Mouse (Mus musculus) thymus, postnatal 10 days (tissue): ENCODE measurements around the gene Nlrc5.
"Not testable (repeated sequence)": the region's sequence is repeated elsewhere in the genome, so short reads cannot be mapped to it uniquely, and the experiment has no call there.

Experiments used
- DNase-seq, 2 experiments: peaks; one replicate each; pipeline ENCODE4 v3.0.0; 2021; ENCODE audit warnings: low spot score in 2 of 2

Gene Nlrc5

DNA sequence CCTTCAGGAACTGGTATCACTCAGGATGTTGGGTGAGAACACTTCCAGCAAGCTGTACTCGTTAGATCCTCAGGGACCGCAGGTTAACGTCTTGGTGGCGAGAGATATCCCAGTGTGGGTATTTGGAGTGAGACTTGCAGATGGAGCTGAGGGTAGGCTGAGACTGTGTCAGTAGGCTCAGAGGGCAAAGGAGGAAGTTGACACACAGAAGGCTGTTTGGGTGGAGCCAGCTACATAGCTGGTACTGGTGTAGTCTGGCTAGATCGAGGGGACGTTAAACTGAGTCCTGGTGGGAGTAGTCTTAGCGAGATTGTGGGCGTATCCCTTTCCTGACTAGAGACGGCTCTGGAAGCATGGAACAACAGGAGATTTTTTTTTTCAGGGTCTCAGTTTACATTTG, 16.1 kb upstream of the Nlrc5 start:
- no peak for DNase-seq

DNA sequence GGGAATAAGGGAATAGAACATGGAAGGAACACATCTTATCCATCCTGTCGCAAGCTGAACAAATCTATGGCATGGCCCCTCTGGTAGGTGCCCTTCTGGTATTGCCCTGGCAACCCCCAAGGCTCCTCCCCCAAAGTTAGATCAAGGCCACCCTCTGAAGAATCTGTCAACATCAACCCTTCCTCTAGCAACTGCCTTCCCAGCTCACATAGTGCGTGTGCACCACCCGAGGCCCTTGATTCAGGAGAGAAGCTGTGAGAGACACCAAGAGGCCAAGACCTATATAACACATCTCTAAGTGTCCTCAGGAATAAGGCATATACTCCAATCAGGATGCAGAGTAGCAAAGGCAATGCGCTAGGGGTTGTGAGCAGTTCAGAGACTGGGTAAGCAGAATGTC, 11.9 kb upstream of the Nlrc5 start:
- no peak for DNase-seq

DNA sequence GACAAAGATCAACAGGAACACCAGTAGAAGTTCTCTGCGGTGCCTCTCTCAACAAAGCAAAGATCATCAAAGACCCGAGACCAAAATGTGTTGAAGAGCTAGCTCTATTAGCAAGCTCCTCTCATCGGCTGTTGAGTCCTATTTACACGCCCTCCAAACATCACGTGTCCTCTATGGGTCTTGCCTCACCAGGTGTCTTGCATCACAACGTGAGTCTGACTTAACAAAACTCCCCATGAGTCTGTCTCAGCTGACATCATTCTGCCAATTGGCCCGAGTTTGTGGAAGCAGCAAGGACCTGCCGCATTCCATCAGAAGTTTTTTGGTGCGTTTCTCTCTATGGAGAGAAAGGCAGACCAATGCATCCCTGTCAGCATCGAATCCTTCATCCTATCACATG, 6.2 kb upstream of the Nlrc5 start:
- DNase-seq: no peak

DNA sequence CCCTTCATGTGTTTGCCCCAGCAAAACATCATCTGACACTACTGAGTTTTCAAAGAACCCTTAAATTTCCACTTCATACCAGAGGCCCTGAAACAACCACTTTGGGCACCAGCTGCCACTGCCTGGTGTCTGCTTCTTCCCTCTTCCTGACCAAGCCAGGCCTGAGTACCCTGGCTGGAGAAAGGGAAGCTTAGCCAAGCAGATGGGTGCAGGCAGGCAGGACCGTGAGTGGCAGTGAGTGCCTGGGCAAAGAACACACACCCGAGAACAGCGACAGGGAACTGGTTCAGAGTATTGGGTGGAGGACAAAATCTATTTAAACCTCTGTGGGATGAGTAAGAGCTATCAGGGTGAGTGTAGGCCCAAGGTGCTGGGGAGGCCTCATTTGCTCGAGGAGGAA, 5.7 kb upstream of the Nlrc5 start:
- DNase-seq: no peak

DNA sequence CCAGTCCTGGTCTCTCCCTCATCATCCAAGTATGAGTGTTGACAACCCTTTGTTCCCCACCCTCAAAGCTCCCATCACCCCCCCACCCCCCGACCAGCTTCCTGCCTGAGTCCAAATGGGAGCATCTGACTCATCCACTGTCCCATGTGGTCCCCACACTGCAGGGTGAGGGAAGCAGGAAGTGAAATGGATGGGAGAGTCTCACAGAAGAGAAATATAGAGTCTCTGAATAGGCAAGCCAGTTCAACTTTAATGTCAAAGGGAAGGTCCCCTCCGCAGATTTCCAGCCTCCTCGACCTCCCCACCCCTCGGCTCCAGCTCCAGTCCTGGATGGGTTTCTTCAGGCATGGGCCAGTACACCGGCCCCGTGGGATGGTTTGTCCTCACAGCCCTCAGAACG, 4.8 kb upstream of the Nlrc5 start:
- DNase-seq: no peak

DNA sequence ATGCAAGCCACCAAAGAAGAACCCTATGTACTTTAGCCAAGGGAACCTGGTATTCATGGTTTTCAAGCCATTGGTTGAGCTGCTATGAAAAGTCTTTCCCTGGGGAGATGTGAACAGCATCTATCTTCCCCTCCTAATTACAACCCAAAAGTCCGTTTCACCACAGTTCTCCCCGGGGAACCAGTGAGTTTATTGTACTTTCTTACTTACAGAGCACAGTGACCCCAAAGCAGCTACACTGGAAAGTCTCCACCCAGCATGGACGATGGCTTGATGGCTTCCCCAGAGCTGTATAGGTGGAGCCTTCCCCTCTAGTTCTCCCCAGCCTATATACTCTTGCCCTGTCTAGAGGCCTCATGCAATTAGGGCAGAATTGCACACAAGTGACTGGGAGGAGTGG, 1.9 kb upstream of the Nlrc5 start:
- DNase-seq: no peak

DNA sequence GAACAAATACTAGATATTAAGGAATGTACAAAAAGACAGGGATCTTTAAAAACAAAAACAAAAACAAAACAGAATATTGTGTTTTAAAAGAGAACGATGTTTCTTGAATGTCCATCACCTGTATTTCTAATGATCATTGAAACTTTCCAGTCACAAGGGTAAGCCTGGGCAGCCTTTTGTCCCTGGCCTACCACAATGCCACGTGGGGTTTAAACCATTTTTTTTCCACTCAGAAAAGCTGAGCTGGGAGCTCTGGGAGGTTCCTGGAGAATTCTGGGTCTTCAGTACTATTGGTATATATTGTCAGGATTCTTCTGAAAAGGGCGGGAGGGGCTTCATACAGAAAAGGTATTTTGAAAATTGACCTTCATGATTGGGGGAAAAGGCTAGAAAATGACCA, 802 bp downstream of the Nlrc5 start:
- no peak for DNase-seq

DNA sequence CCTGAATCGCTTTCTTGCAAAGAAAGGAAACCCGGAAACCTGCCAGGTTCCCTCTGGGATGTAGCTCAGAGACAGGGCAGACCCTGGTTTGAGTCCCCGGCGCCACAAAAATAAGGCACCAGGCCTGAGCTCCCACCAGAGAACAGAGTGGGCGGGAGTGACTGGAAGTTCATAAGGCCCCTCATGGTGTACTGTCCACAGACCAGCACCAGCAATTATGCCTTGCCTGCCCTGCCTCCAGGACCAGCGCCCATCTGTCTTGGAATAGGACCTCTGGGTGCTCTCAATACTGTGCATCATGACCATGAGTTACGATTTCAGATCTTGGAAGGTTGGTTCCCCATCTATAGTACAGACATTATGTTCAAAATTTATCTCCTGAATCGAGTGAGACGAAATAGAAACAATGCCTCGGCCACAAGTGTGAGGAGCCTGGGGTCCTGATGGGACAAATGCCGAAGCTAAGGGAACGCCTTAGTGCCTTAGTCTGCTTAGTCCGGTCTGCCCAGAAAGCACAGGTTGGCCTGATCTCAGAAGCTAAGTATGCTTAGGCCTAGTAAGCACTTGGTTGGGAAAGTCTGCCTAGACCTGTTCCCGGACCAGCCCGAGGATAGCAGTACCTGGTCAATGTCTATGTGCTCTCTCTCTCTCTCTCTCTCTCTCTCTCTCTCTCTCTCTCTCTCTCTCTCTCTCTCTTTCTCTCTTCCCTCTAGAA, 1.4 kb downstream of the Nlrc5 start:
- DNase-seq: no peak

DNA sequence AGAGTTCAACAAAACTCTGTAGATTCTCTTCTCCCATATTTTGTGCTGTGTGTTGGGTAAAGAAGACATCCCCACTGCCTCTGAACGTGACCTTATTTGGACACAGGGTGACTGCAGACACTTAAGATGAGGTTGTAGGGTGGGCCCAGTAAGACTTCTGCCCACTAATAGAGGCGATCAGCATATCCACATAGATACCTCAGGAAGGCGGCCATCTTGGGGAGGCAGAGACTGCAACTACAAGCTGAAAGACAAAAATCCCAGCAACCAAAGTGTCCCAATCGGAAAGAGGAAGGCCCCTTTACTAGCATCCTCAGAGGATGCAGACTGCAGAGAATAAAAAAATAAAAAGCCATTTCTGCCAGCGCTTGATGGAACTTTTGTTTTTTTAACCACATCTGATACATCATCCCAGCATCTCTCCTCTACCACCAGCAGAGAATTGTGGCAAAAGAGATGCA, 2.0 kb downstream of the Nlrc5 start:
- no peak for DNase-seq

DNA sequence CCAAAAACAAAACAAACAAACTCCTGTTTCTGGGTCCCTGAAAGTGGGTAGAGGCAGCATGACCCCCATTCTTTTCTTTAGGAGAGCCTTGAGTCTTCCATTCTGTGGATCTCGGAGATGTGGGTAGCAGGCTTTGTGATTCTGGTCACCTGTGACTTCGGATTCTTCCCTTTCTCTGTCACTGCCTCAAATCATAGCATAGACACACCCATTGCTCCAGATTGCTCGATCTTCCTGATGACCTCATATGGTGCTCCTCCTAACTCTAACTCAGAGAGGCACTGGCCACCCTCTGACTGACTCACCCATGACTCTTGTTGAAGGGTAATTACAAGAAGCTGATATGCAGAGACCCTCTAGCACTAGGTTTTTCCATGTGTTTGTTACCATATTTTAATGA, 2.7 kb downstream of the Nlrc5 start:
- no peak for DNase-seq

DNA sequence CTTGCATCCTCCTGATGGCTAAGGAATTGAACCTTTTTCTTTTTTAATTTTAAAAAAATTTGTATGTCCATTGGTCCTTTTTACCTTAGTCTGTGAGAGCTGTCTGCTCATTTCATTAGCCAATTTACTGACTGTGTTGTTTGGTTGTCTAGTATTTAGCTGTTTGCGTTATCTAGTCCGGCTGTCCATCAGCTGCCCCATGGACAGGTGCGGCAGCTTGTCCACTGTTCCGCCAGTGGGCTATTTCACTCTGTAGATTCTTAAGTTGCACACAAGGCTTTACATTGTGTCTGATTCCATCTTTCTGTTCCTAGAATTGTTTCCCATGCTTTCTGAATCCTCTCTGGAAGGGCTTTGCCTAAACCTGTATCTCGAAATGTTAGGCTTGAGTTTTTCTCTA, 4.5 kb downstream of the Nlrc5 start:
- no peak for DNase-seq

DNA sequence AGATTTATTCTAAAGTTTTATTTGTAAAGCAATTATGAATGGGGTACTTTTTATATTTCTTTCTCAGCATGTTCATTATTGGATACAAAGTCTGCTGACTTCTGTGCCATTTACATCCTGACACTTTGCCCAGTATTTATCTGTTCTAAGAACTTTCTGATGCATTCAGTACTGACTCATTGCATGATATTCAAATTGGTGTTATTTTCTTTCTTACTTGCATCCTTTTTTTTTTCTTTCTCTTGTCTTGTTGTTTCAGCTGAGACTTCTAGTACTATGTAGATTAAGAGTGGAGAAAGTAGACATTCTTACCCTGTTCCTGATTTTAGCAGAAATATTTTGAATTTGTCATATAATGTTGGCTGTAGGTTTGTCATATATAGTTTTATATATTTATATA, 5.5 kb downstream of the Nlrc5 start:
- no peak for DNase-seq

DNA sequence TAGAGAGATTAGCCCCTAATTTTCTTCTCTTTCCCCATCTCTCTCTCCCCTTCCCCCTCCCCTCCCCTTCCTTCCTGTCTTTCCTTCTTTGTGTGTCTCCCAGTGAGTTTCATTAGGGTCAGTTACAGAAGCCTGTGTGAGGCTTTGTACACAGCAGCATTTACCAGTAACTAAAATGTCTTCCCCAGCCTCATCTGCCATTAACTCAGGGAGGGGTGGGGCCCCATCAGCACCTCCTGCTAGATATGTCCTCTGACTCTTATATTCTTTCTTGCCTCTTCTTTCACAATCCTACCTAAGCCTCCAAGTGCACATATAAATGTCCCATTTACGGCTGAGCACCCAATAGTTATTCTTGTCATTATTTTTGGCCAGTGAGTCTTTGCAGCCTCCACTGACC, 6.2 kb downstream of the Nlrc5 start:
- DNase-seq: no peak

DNA sequence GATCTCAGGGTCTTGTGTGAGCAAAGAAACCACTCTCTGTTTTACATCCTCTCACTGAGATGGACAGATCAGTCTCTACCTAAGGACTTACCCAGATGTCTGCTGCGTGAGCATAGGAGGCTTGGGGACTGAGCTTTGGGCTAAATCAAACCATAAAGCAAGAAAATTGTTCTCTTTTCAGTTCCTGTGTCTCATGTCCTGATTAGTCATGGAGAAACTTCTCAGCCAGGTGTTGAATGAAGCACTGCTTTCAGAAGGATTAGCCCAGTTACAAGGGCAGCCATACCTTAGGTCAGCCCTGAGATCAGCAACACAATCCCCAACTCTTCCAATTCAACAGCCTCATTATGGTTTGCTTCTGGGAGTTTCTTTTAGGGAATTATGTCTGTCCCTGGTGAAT, 7.5 kb downstream of the Nlrc5 start:
- no peak for DNase-seq

DNA sequence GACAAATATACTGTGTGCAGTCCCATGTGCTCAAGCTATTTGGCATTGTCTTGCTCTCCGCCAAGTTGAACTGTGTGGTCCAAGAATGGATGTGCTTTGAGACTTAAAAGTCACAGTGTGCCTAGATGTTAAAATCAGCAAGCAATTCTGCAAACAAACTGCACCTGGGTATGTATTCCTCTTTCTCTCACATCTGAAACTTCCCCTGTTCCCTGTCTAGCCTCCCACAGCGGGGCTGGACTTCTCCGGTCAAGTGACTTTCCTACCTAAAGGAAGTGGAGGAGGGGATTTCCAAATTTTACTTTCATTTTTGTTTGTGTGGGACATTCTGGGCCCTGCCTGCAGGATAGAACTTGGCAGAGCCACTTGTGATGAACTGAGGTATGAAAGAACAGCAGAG, 9.0 kb downstream of the Nlrc5 start:
- no peak for DNase-seq

DNA sequence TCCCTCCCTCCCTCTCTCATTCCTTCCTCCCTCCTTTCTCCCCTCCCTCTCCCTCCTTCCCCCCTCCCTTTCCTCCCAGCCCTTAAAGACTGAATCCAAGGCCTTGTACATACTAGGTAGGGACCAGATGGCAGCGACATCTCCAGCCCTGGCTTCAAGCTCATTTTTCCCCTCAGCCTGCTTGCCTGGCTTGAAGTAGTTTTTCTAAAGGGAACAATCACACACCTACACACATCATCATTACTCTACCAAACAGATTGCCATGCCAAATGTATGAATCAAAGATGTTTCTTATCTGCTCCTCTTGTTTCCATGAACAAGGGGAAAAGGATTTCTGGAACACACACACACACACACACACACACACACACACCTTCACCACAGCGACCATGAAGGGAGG, 10.3 kb downstream of the Nlrc5 start:
- DNase-seq: no peak

DNA sequence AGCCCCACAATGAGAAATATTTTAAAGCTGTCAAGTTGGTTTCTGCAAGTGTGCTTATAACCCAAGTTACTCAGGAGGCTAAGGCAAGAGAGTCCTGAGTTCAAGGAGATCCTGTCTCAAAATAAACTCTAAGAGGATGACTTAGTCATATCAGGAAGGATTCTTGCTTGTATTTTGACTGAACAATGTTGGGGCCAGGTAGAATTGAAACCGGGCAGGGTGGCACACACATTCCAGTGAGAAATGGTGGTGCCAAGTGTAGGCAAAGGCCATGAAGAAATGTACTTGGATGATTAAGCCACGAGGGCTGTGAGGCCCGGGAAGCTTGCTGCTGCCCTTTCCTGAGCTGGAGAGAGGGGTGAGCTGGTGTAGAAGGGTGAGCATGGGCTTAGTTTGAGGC, 13.0 kb downstream of the Nlrc5 start:
- no peak for DNase-seq

DNA sequence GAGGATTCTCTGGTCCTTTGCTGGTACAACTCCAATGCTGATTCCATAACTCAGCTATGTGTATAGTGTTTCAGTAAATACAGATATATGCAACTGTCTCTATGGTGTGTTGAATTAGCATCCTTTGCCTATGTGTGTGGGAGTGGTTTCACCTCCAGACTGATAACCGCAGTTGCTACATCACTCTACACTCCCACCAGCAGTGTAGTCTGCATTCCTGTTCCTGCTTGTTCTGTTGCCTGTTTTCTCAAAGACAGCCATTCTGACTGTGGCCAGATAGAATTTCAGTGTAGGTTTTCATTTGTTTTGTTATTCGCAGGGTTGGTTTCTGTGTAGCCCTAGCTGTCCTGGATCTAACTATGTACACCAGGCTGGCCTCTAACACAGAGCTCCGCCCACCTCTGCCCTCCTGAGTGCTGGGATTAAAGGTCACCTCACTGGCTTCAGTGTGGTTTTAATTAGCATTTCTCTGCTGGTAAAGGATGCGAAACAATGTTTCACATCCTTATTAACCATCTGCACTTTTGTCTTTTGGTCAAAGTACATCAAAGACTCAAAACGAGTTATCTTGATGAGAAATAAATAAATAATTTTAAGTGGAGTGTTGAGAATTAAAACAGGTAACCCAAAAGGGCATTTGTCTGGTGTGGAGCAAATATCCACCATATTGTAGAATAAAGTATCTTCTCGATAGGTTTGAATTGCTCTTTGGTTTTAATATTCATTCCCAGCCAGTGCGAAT, 13.6 kb downstream of the Nlrc5 start:
- DNase-seq: no peak

DNA sequence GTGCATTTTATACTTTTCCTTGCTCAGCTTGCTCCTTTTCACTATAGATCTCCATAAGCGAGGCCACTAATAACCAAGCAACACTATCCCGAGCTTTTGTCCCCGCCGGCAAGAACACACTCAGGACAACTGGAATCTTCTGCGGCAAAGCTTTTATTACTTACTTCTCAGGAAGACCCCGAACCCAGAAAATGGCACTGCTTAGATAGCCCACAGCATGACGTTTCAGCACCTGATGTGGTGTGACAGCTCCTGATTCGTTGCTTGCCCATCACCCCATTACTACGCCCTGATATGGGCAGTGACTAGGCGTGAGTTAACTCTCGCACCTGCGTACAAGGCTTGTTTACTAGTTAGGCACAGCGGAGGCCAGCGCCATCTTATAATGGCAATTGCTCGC, 18.8 kb downstream of the Nlrc5 start:
- DNase-seq: not testable (repeated sequence)

DNA sequence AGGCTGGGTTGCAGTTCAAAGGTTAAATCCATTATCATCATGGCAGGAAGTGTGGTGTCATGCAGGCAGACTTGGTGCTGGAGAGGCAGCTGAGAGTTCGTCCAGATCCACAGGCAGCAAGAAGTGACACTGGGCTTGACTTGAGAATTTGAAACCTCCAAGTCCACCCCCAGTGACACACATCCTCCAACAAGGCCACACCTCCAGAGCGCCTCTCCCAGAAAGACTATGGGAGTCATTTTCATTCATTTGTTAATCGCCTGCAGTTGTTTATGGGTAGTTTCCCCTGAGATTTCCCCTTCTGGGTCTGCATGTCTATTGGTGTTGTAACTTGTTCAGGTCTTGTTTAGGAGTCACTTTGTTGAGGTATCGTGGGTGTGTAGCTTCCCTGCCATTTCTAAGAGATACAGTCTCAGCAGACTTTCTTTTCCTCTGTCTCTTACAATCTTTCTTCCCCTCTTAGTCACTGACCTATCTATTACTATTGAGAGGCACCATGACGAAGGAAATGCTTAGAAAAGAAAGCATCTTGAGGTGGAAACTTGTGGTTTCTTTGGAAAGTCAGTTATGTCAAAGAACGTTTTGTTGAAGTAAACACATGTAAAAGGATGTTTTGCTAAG, 19.8 kb downstream of the Nlrc5 start:
- no peak for DNase-seq

DNA sequence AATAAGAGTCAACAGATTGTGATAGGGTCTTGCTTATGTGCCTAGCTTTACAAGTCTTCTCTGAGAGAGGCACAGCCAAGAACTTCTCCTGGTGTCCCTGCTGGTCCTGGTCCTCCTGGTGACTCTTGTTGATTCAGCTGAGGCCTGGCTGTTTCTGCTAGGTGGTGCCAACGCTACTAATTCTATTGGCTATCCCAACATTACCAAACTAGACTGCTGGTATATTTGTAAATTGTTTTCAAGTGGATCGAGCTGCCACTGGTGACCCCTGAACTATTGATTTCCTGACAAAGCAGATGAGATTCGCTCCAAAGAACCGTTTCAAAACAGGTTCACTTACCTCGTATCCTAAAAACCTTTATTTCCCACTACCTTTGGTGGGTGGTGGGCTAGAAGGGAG, 20.7 kb downstream of the Nlrc5 start:
- no peak for DNase-seq

DNA sequence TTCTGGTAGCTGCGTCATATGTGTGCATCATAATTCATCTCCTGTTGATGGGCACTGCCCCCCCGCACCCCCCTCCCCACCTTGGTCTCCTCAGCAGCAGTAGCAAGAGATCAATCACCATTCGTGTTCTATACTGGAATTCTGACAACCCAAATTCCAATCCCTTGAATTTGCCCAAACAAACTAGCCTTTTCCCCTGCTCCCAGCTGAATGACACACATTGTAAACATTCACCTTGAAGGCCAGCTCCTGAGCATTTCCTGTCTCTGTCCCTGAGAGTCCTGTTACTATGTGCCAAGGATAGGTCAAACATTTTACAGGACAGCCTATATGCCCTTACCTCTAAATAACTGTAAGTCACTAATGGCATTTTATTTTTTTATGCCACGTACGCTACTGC, 21.9 kb downstream of the Nlrc5 start:
- no peak for DNase-seq

DNA sequence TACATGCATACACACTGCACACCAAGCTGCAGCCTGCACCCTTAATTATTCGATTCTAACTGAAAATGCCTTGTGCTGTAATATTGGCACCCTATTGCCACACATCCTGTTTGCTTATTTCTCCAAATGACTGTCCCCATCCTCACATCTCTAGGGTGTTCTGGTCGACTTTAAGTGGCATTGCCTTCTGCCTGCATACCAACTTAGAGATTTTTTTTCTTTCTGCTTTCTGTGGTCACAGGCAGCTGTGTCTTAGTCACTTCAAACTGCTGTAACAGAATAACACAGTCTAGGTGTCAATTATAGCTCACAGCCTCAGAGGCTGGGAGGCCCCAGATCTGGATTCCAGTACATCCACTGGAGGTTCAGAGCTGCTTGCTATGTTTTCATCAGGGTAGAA, 24.4 kb downstream of the Nlrc5 start:
- no peak for DNase-seq
